Mouse (Mus musculus) limb, embryonic 13.5 days (tissue): Measurements from ENCODE around the gene Gm21732. TPM values are rescaled to one million over a fixed set of nuclear protein-coding genes. Genes with fewer than 3 reads are reported as not detected.
"Not testable (repeated sequence)": the region's sequence is repeated elsewhere in the genome, so short reads cannot be mapped to it uniquely, and the experiment has no call there.

Experiments
- ATAC-seq: fragments of 200-750 bp; cut with Nextera tagmentation; 2 replicates; pipeline ENCODE4 v1.8.0; 2017; ENCODE audit warnings: low read depth, moderate number of reproducible peaks, moderate TSS enrichment; ENCODE audit not compliant: low FRiP score
- H3K27ac ChIP-seq: fragments of 300-500 bp; sonication (generic); 2 replicates; pipeline ENCODE4 v1.5.1; 2015; ENCODE audit warnings: inconsistent platforms, mild to moderate bottlenecking, moderate library complexity
- H3K27me3 ChIP-seq: fragments of 300-500 bp; sonication (generic); 2 replicates; pipeline ENCODE4 v1.6.1; 2015; ENCODE audit warnings: mild to moderate bottlenecking, inconsistent platforms
- H3K36me3 ChIP-seq: fragments of 300-500 bp; sonication (generic); 2 replicates; pipeline ENCODE4 v1.6.1; 2015; ENCODE audit warnings: inconsistent platforms, mild to moderate bottlenecking, moderate library complexity
- H3K4me1 ChIP-seq: fragments of 300-500 bp; sonication (generic); 2 replicates; pipeline ENCODE4 v1.6.1; 2015; ENCODE audit warnings: inconsistent platforms
- H3K4me2 ChIP-seq: fragments of 300-500 bp; sonication (generic); replicated peaks from 2 replicates; pipeline ENCODE4 v1.6.1; 2015; ENCODE audit warnings: inconsistent platforms, mild to moderate bottlenecking, moderate library complexity
- H3K4me3 ChIP-seq: fragments of 300-500 bp; sonication (generic); 2 replicates; pipeline ENCODE4 v1.5.1; 2015; ENCODE audit warnings: moderate library complexity, mild to moderate bottlenecking, inconsistent platforms
- H3K9ac ChIP-seq: fragments of 300-500 bp; sonication (generic); 2 replicates; pipeline ENCODE4 v1.6.1; 2015; ENCODE audit warnings: mild to moderate bottlenecking, inconsistent platforms
- H3K9me3 ChIP-seq: fragments of 300-500 bp; sonication (generic); 2 replicates; pipeline ENCODE4 v1.6.1; 2016; ENCODE audit warnings: inconsistent platforms
- WGBS: fragments of 180-500 bp; shearing (Covaris S2); methylation state at CpG from one replicate; pipeline ENCODE4 v1.1.7; 2015; 5-methylcytosine and 5-hydroxymethylcytosine counted together
- polyA plus RNA-seq: library from polyadenylated mRNA; unstranded; fragments of >200 nt; fragmentation: Nextera tagmentation; extraction: Ambion mirVana; gene quantifications from 2 replicates; pipeline ENCODE4 v1.2.1, GENCODE M21; 2015

Gene Gm21732
- not detected in 2 replicates for polyA plus RNA-seq

- H3K4me3 ChIP-seq, H3K27ac ChIP-seq, H3K36me3 ChIP-seq, H3K9me3 ChIP-seq, H3K27me3 ChIP-seq, H3K9ac ChIP-seq, ATAC-seq, H3K4me1 ChIP-seq, H3K4me2 ChIP-seq: not testable (repeated sequence)
- WGBS, result no CpG with 5 or more reads among the region's 2 CpGs
Observed at GRCm38 (mm10) chrY:38575591-38575990, at the start of gene Gm21732. Gene Gm21732 (minus strand): TSS chrY:38575691.

Other genes with a start within 250 kb of the Gm21732 start
- gene Gm20897, start 73.5 kb downstream of the Gm21732 start, polyA plus RNA-seq, result not detected in 2 replicates